Mouse (Mus musculus) liver, postnatal 0 days (tissue): Measurements from ENCODE around the gene Apoc4.

ENCODE experiments used
- CTCF ChIP-seq: sonication (generic); IDR thresholded peaks from 2 replicates; pipeline ENCODE4 v1.5.1; 2016; ENCODE audit warnings: antibody characterized with exemption, low read depth
- EP300 ChIP-seq: IDR thresholded peaks from 2 replicates; pipeline ENCODE4 v1.6.1; 2016; ENCODE audit warnings: antibody characterized with exemption, low read depth, mild to moderate bottlenecking

DNA sequence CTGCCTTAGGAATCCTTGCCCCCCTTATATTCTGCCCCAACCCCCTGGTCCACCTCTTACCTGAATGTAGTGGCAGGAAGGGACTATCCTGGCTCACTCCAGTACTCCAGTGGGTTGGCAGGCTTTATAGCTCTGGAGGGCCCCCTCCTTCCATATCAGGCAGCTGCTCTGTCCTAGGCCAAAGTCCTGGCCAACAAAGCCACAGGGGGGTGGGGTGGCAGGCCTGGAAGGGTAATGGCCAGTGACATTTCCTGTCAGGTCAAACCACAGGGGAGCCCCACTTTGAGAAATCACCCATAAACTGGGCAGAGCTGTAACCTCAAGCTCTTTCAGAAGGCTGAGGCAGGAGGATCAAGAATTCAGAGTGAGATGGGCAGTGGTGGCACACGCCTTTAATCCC, 4.6 kb downstream of the Apoc4 start:
- TF ChIP-seq CTCF: no peak
- TF ChIP-seq EP300: 0 out of 2 replicates have a peak, but pooled peaks have one; percentile 6
